Mouse (Mus musculus) erythroblast, embryonic 14.5 days (primary cell): Measurements from ENCODE around the gene Azi2. TPM values are rescaled to one million over a fixed set of nuclear protein-coding genes. Genes with fewer than 3 reads are reported as not detected.

Source experiments
- H3K27me3 ChIP-seq: 2 replicates; pipeline ENCODE4 v1.6.1; 2012; ENCODE audit warnings: inconsistent platforms; ENCODE audit not compliant: control insufficient read depth
- H3K36me3 ChIP-seq: 2 replicates; pipeline ENCODE4 v1.6.1; 2012; ENCODE audit warnings: mild to moderate bottlenecking, inconsistent platforms; ENCODE audit not compliant: control insufficient read depth
- H3K4me1 ChIP-seq: 2 replicates; pipeline ENCODE4 v1.6.1; 2012; ENCODE audit warnings: inconsistent platforms; ENCODE audit not compliant: control insufficient read depth
- H3K4me3 ChIP-seq: replicated peaks from 2 replicates; pipeline ENCODE3; 2012; ENCODE audit warnings: moderate library complexity, mild to moderate bottlenecking, inconsistent platforms
- H3K9me3 ChIP-seq: 2 replicates; pipeline ENCODE4 v1.6.1; 2012; ENCODE audit warnings: low read length, inconsistent platforms, mixed read lengths; ENCODE audit not compliant: control insufficient read depth
- GATA1 ChIP-seq: IDR thresholded peaks from 2 replicates; pipeline ENCODE4 v1.6.1; 2012; ENCODE audit warnings: low read length, inconsistent platforms, mixed read lengths
- TAL1 ChIP-seq: IDR thresholded peaks from 3 replicates; pipeline ENCODE4 v1.6.1; 2012; ENCODE audit warnings: low read length, inconsistent platforms, mixed read lengths
- polyA plus RNA-seq: library from polyadenylated mRNA; stranded (reverse); fragments of >175 nt; gene quantifications from 2 replicates; pipeline ENCODE4 v1.2.3, GENCODE M21; 2012

The Azi2 gene
- polyA plus RNA-seq, 1 experiment = 3.3 TPM

- Histone ChIP-seq H3K36me3 (peaks cover 3% of the 10 kb centered on the region), H3K4me3 (no peak overlapping the region), H3K4me1 (no peaks in the 10 kb centered on the region), H3K27me3 (no peaks in the 10 kb centered on the region), H3K9me3 (no peaks in the 10 kb centered on the region; the same call in 1 of the 2 replicates)
- no peak for TF ChIP-seq TAL1
- no peak for TF ChIP-seq GATA1
These were observed 69.5 kb downstream of the Azi2 start for GRCm38 (mm10) chr9:118109697-118110359.

GRCm38 (mm10) chr9:118110360-118110710 is 70.0 kb downstream of the Azi2 start:
- TF ChIP-seq GATA1 = no peak
- no peak for TF ChIP-seq TAL1
- H3K9me3 ChIP-seq = no peaks in the 10 kb centered on the region; the same call in 1 of the 2 replicates
- no peaks in the 10 kb centered on the region for H3K4me1 ChIP-seq
- H3K27me3 ChIP-seq = no peaks in the 10 kb centered on the region
- no peak overlapping the region for H3K4me3 ChIP-seq
- H3K36me3 ChIP-seq = peaks cover 4% of the 10 kb centered on the region

Other genes with a start within 250 kb of the Azi2 start
- gene Cmc1, start 109.7 kb downstream of the Azi2 start, polyA plus RNA-seq = 0.16 and 0.52 TPM in 2 replicates